Mouse (Mus musculus): ENCODE results near the gene Acot12.

- TF ChIP-seq POLR2A (IDR thresholded peaks at IDR 0.05; ENCODE audit: insufficient read depth, low read depth, low read length) (no peak), CTCF (IDR thresholded peaks at IDR 0.05; ENCODE audit: insufficient read depth, low read depth, low read length) (no peak)
Observed at GRCm38 (mm10) chr13:91756230-91756629, 14.9 kb downstream of the Acot12 start.
